Mouse (Mus musculus): ENCODE measurements around the gene Olfr1349. TPM values are rescaled to one million over a fixed set of nuclear protein-coding genes. Genes with fewer than 3 reads are reported as not detected.
"Not testable (repeated sequence)": the region's sequence is repeated elsewhere in the genome, so short reads cannot be mapped to it uniquely, and the experiment has no call there.

Olfr1349 gene
- polyA plus RNA-seq, 1 experiment from 2014 or later: not detected

DNA sequence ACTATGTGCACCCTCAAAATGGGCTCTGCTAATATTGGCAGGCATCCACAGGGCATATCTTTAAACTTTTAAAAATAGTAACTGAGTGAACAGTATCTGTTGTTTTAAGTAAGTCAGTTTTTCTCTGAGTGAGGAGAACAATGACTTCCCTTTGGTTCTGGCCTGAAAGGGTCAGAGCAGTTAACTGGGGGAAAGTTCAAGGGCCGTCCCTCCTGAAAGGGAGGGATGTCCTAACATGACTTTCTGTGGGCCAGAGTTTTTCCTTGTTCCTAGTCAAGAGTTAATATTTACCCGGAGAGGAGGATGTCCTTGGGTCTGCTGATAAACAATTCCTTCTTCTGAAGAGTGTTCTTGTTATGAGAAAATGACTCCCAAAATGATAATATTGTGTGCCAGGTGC is 45.1 kb downstream of the Olfr1349 start:
- H3K4me2 ChIP-seq (ENCODE audit: low read depth, low read length); H3K36me3 ChIP-seq (replicated peaks; ENCODE audit: control insufficient read depth, insufficient read depth, low read depth, low read length); H3K4me3 ChIP-seq (ENCODE audit: low read depth, low read length); DNase-seq (ENCODE audit: low spot score); H3K27ac ChIP-seq (replicated peaks; ENCODE audit: low read depth, low read length); ATAC-seq (replicated peaks; ENCODE audit: insufficient number of reproducible peaks, low FRiP score, low TSS enrichment, low read depth); H3K4me1 ChIP-seq (ENCODE audit: control insufficient read depth, insufficient read depth, low read length); H3K9ac ChIP-seq (replicated peaks; ENCODE audit: low read length); H3K9me3 ChIP-seq (replicated peaks; ENCODE audit: control insufficient read depth, low read length); H3K27me3 ChIP-seq (ENCODE audit: control insufficient read depth, insufficient read depth, low read length): not testable (repeated sequence)
- 85% methylated on average over 2 of the region's 2 CpGs for WGBS

- Histone ChIP-seq H3K27ac (replicated peaks; ENCODE audit: low read depth, low read length) (no peak within 1 kb of the TSS), H3K27me3 (ENCODE audit: control insufficient read depth, insufficient read depth, low read length) (no peaks in the 10 kb centered on the region), H3K4me3 (ENCODE audit: low read depth, low read length) (no peak within 1 kb of the TSS), H3K4me1 (ENCODE audit: control insufficient read depth, insufficient read depth, low read length) (no peaks in the 10 kb centered on the region), H3K9ac (replicated peaks; ENCODE audit: low read length) (no peak within 1 kb of the TSS), H3K4me2 (ENCODE audit: low read depth, low read length) (no peak within 1 kb of the TSS), H3K9me3 (replicated peaks; ENCODE audit: control insufficient read depth, low read length) (no peaks in the 10 kb centered on the region), H3K36me3 (replicated peaks; ENCODE audit: control insufficient read depth, insufficient read depth, low read depth, low read length) (no peaks in the 10 kb centered on the region)
- no peak for DNase-seq (ENCODE audit: low spot score)
- ATAC-seq (replicated peaks; ENCODE audit: insufficient number of reproducible peaks, low FRiP score, low TSS enrichment, low read depth): no peak
These were observed 55.8 kb downstream of the Olfr1349 start, which contains the start of gene Olfr1346 for GRCm38 (mm10) chr7:6466951-6467350. TSS of gene Olfr1346 (plus strand) at chr7:6467101.

Other genes with a start within 250 kb of the Olfr1349 start
- 7.4 and 8.2 TPM in 2 replicates for gene Zfp667, start 236.4 kb downstream of the Olfr1349 start, polyA plus RNA-seq (2014; fragmentation: Nextera tagmentation; extraction: Ambion mirVana)
- 8.3 and 8.8 TPM in 2 replicates for gene Zfp583, start 191.7 kb downstream of the Olfr1349 start, polyA plus RNA-seq (2014; fragmentation: Nextera tagmentation; extraction: Ambion mirVana)
- gene Gm3854, start 179.2 kb downstream of the Olfr1349 start, polyA plus RNA-seq (2014; fragmentation: Nextera tagmentation; extraction: Ambion mirVana): 1.4 and 1.6 TPM in 2 replicates
- 1.9 and 3.0 TPM in 2 replicates for gene Zfp78, start 159.7 kb downstream of the Olfr1349 start, polyA plus RNA-seq (2014; fragmentation: Nextera tagmentation; extraction: Ambion mirVana)
- gene Zfp28, start 139.7 kb downstream of the Olfr1349 start, polyA plus RNA-seq (2014; fragmentation: Nextera tagmentation; extraction: Ambion mirVana): 12.0 and 13.8 TPM in 2 replicates
- gene Smim17, start 124.2 kb downstream of the Olfr1349 start, polyA plus RNA-seq (2014; fragmentation: Nextera tagmentation; extraction: Ambion mirVana): 0.28 TPM in 1 of 2 replicates, not detected in the other
- gene Gm20715, start 112.7 kb downstream of the Olfr1349 start, polyA plus RNA-seq (2014; fragmentation: Nextera tagmentation; extraction: Ambion mirVana): not detected in 2 replicates
- not detected in 2 replicates for gene Olfr1344, start 84.3 kb downstream of the Olfr1349 start, polyA plus RNA-seq (2014; fragmentation: Nextera tagmentation; extraction: Ambion mirVana)
- not detected in 2 replicates for gene Olfr1336, start 66.8 kb downstream of the Olfr1349 start, polyA plus RNA-seq (2014; fragmentation: Nextera tagmentation; extraction: Ambion mirVana)
- not detected in 2 replicates for gene Olfr1346, start 55.8 kb downstream of the Olfr1349 start, polyA plus RNA-seq (2014; fragmentation: Nextera tagmentation; extraction: Ambion mirVana)
- not detected in 2 replicates for gene Olfr5, start 36.0 kb downstream of the Olfr1349 start, polyA plus RNA-seq (2014; fragmentation: Nextera tagmentation; extraction: Ambion mirVana)
- not detected in 2 replicates for gene Olfr1347, start 23.2 kb downstream of the Olfr1349 start, polyA plus RNA-seq (2014; fragmentation: Nextera tagmentation; extraction: Ambion mirVana)
- gene Olfr1348, start 14.2 kb downstream of the Olfr1349 start, polyA plus RNA-seq (2014; fragmentation: Nextera tagmentation; extraction: Ambion mirVana): not detected in 2 replicates
- not detected in 2 replicates for gene Olfr1350, start 41.9 kb upstream of the Olfr1349 start, polyA plus RNA-seq (2014; fragmentation: Nextera tagmentation; extraction: Ambion mirVana)
- 2.8 and 2.9 TPM in 2 replicates for gene Zim1, start 173.5 kb upstream of the Olfr1349 start, polyA plus RNA-seq (2014; fragmentation: Nextera tagmentation; extraction: Ambion mirVana)
- 200 and 207 TPM in 2 replicates for gene Peg3, start 207.5 kb upstream of the Olfr1349 start, polyA plus RNA-seq (2014; fragmentation: Nextera tagmentation; extraction: Ambion mirVana)
- 13.3 and 15.2 TPM in 2 replicates for gene Usp29, start 207.6 kb upstream of the Olfr1349 start, polyA plus RNA-seq (2014; fragmentation: Nextera tagmentation; extraction: Ambion mirVana)